Mouse (Mus musculus) right cerebral cortex, postnatal 36 days (tissue): ENCODE data around the gene Nnmt.
A peak's percentile ranks its signal among the peaks of the same experiment; 100 is the strongest.

Source experiments
- DNase-seq, 2 experiments: peaks; one replicate each; pipeline ENCODE4 v3.0.0; 2022; ENCODE audit warnings: low spot score in 2 of 2, mixed read lengths in 1 of 2

Gene Nnmt

GRCm38 (mm10) chr9:48559482-48560139, 45.3 kb downstream of the Nnmt start:
- peak; percentile 17 to 21 for DNase-seq

- no peak for DNase-seq
Observed at GRCm38 (mm10) chr9:48558637-48559036, 46.3 kb downstream of the Nnmt start.

- DNase-seq: no peak
Observed at GRCm38 (mm10) chr9:48549056-48549455, 55.9 kb downstream of the Nnmt start.

- DNase-seq: no peak
Observed at GRCm38 (mm10) chr9:48547233-48547632, 57.7 kb downstream of the Nnmt start.
